Mouse (Mus musculus) lung, postnatal 0 days (tissue): ENCODE data around the gene Nrxn1.

Experiments used
- CTCF ChIP-seq: IDR thresholded peaks from 2 replicates; pipeline ENCODE4 v1.5.1; 2016; ENCODE audit warnings: antibody characterized with exemption, mild to moderate bottlenecking
- EP300 ChIP-seq: IDR thresholded peaks from 2 replicates; pipeline ENCODE4 v1.6.1; 2016; ENCODE audit warnings: antibody characterized with exemption, mild to moderate bottlenecking, control low read depth

GRCm38 (mm10) chr17:90780481-90780880, 312.4 kb downstream of the Nrxn1 start:
- TF ChIP-seq CTCF (no peak), EP300 (no peak)
